Mouse (Mus musculus) brain, embryonic 14.5 days (tissue): ENCODE measurements around the gene Srgap2.

Experiments used
- CTCF ChIP-seq: fragments of 200-500 bp; IDR thresholded peaks from 2 replicates; pipeline ENCODE4 v1.5.1; 2012; ENCODE audit warnings: inconsistent platforms, mild to moderate bottlenecking, moderate library complexity, borderline replicate concordance; ENCODE audit not compliant: insufficient read depth, insufficient read length; ENCODE audit errors: extremely low read depth
- POLR2A ChIP-seq: fragments of 200-500 bp; IDR thresholded peaks from 2 replicates; pipeline ENCODE4 v1.6.1; 2012; ENCODE audit warnings: mild to moderate bottlenecking, inconsistent platforms, borderline replicate concordance; ENCODE audit not compliant: poor library complexity, insufficient read depth, insufficient read length, severe bottlenecking; ENCODE audit errors: extremely low read depth

GRCm38 (mm10) chr1:131362089-131362488 lies 165.1 kb downstream of the Srgap2 start:
- TF ChIP-seq CTCF (no peak), POLR2A (no peak)
